Mouse (Mus musculus): ENCODE data around the gene Spata45. TPM values are rescaled to one million over a fixed set of nuclear protein-coding genes. Genes with fewer than 3 reads are reported as not detected.

Spata45 gene
- total RNA-seq, 2 experiments from 2014 or later: not detected

DNA sequence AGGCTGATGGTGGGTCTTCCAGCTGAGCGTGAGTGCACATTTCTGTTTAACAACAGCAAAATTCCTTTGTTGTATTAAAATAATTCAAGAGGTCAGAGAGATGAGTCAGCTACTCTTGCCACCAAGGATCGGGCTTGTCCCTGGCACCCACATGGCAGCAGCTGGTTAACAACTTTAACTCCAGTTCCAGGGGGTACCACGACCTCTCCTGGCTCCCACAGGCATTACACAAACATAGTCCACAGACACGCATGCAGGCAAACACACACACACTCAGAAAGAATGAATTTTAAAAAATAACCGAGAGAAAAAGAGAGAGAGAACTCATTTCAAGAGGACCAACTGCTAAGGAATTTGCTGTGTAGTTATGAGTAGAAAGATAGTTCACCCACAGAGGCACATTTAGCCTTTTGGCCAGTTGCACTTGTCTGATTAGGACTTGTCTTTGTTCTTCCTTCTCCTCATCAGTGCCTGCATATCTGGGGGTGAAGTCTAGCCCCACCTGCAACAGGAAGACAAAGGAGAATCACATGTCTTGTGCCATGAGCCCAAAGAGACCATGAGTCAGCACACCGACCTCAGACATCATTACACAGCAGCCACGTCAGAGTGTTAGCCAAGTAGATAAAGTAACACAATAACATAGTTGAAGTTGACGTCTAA lies 18.6 kb downstream of the Spata45 start:
- H3K4me3 ChIP-seq: no peak overlapping the region
- DNase-seq (ENCODE audit: low spot score in 2 of 2): no peak
- H3K27ac ChIP-seq: no peak overlapping the region
- peak; percentile 39 for TF ChIP-seq CTCF (conservative IDR thresholded peaks at IDR 0.05)

DNA sequence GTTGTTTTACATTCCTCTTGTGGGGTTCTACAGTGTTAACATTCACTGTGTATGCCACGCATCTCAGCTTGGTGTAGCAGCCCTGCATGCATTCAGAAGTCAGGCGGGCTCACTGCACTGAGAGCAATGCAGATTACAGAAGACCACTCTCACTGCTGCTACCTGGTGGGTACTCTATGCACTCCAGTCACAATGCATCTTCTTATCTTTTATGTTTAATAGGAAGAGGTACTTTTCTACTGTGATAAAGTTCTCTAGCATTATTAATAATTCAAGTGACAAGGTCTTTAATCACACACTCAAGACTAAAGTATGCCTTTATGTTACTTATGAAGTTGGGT lies 19.1 kb downstream of the Spata45 start:
- no peak for DNase-seq (ENCODE audit: low spot score in 2 of 2)
- peak; percentile 15 for TF ChIP-seq CTCF (conservative IDR thresholded peaks at IDR 0.05)
- H3K27ac ChIP-seq: no peak overlapping the region
- no peak overlapping the region for H3K4me3 ChIP-seq

DNA sequence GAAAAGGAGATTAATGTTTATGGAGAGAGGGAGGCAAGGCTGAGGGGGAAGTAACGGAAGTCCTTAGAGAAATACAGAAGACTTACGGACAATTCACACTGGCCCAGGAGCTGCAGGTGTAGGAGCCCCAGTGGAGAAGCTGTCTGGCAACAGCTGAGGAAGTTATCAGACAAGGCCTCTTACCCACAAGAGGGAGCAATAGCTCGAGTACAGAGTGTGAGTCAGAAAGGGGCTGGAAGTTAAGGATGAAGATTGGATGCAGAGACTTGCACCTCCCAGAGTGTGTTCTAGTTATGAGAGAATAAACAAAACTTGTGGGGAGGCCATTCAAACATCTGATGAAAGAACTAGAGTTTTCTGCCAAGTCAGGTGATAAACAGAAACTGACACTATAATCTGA lies 21.0 kb downstream of the Spata45 start:
- no peak overlapping the region for H3K4me3 ChIP-seq
- no peak for DNase-seq (ENCODE audit: low spot score in 2 of 2)

DNA sequence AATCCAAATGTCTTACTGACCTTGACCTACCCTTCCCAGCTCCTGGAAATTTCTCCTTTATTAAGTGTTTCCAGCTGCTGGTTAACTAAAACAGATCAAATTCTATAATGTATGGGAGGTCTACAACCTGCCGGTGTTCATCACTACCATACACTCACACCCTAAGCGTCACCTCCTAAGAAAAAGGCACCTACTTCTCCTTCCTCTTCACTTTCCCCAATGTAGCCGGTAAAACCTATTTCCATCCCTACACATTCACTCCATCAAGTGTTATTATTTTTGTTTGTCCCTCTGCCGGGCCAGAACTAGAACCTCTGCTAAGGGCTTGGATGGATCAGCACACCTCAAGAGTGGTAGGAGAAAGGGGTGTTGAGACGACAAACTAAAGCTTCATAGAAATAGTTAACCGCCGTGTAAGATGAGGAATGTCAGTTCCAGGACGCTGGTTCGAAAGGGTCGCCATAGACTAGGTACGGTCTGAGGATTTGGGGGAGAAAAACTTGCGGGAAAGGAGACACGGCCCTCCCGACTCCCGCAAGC lies 25.9 kb downstream of the Spata45 start:
- no peak for TF ChIP-seq CTCF (conservative IDR thresholded peaks at IDR 0.05)
- DNase-seq (ENCODE audit: low spot score in 2 of 2): no peak
- Histone ChIP-seq H3K27ac (peak overlapping the region; percentile 91), H3K4me3 (peak overlapping the region; percentile 89)

More for the DNA sequence above, 21.0 kb downstream of the Spata45 start:
- TF ChIP-seq CTCF (conservative IDR thresholded peaks at IDR 0.05): peak; percentile 26; the same call in 1 of the 2 replicates
- no peak overlapping the region for H3K27ac ChIP-seq

DNA sequence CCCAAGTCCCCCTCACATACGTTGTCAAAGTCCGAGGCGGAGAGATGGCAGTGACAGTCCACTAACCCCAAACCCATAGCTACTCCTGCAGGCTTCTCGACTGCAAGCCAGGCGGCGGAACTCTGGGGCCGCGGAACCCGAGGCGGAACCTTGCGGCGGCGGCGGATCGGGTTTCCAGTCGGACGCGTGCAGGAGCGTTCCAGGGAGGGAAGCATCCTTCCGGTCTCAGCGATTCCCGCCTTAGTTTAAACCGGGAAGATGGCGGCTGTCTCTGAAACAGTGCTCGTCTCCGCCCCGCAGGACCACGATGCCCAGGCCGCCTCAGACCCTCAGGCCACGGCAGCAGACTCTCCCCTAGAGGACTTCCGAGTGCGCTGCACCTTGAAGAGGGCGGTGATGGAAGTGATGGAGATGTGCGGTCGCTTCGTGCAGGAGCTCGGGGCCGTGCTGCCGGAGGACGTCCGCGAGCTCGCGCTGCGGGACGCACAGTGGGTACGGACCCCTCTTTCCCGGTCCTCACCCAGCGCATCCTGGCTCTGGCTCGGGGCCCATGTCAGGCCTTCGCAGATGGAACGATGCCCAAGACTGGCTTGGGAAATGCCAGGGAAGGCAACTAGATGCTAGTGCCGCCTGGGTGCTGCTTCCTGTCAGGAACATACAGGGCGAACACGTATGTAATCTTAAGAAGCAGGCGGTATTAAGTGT lies 26.5 kb downstream of the Spata45 start, which contains the start of the genes Tatdn3 and Nsl1:
Gene Tatdn3, minus strand, starts transcription at position 152 of the 705 bp plus-strand sequence.
Gene Nsl1, plus strand, starts transcription at position 232 of the 705 bp plus-strand sequence.
- Histone ChIP-seq H3K27ac (peak within 1 kb of the TSS; percentile 91), H3K4me3 (peak within 1 kb of the TSS; percentile 89)
- peak; percentile 89 to 97 for DNase-seq (ENCODE audit: low spot score in 2 of 2)
- peak; percentile 52 for TF ChIP-seq CTCF (conservative IDR thresholded peaks at IDR 0.05)

DNA sequence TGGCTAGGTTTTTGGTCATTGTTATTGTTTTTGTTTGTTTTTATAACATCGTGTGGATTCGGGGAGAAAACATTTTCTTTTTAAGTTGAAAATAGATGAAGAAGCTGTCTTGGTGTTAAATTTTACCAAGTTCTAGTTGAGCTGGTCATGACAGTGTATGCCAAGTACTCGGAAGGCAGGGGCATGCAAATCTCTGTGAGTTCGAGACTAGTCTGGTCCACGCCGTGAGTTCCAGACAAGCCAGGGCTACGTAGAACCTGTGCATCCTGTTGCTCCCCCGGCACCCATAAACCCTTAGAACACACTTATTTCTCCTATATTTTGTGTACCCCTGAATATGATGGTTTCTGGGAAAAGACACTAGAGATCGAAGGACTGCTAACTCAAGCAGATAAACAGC lies 27.3 kb downstream of the Spata45 start:
- Histone ChIP-seq H3K4me3 (no peak overlapping the region), H3K27ac (no peak overlapping the region)
- TF ChIP-seq CTCF (conservative IDR thresholded peaks at IDR 0.05): no peak
- DNase-seq (ENCODE audit: low spot score in 2 of 2): no peak

DNA sequence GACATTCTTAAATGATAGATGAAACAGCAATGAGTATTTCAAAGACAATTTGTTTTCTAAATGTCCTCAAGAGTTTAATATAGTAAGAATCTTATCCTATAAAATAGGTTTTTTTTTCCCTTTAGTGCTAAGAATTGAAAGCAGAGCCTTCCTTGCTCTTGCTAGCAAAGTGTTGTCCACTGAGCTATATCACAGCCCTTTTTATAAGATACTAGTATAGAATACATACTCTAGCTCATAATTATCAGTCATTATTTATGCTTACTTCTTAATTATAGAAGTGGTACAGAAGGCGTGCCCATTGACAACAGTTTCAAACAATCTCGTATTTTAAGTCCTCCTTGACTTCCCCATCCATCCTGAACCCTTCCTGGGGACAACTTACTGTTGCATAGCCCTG lies 28.1 kb downstream of the Spata45 start:
- no peak overlapping the region for H3K27ac ChIP-seq
- no peak overlapping the region for H3K4me3 ChIP-seq
- no peak for DNase-seq (ENCODE audit: low spot score in 2 of 2)
- no peak for TF ChIP-seq CTCF (conservative IDR thresholded peaks at IDR 0.05)

DNA sequence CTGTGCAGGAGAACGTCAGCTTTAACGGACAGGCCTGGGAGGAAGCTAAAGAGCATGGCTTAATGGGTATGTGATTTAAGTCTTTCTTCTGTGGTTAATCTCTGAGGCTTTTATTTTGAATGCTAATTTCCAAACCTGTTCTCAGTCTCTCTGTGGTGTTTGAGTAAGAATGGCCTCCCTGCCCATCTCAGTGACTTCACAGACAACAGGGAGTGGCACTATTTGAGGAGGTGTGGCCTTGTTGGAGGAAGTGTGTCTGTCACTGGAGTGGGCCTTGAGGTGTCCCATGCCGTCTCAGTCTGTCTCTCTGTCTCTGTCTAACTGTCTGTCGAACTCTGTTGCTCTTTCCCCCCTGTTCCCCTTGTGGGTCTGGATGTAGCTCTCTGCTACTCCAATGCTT lies 28.7 kb downstream of the Spata45 start:
- TF ChIP-seq CTCF (conservative IDR thresholded peaks at IDR 0.05): no peak
- H3K4me3 ChIP-seq: no peak overlapping the region
- H3K27ac ChIP-seq: no peak overlapping the region
- DNase-seq (ENCODE audit: low spot score in 2 of 2): no peak

DNA sequence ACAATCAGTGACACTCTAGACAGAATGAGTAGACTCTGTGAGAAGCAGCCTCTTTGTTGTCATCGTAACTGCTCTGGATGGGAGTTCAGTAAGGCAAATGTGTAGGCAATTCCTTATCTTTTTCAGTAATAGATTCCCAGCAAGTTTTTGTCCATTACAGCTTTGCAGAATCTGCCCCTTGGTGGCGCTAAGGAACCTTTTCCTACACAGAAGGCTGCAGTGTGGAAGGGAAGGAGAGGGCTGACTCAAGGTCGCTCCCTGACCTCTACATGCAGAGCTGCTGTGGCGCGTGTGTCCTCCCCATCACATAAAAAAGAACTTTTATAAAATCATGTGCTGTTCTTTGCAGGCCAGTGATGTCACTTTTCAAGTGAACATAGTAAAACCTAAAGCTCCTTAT lies 31.9 kb downstream of the Spata45 start:
- no peak for DNase-seq (ENCODE audit: low spot score in 2 of 2)
- Histone ChIP-seq H3K4me3 (no peak overlapping the region), H3K27ac (no peak overlapping the region)
- peak; percentile 48 for TF ChIP-seq CTCF (conservative IDR thresholded peaks at IDR 0.05)

DNA sequence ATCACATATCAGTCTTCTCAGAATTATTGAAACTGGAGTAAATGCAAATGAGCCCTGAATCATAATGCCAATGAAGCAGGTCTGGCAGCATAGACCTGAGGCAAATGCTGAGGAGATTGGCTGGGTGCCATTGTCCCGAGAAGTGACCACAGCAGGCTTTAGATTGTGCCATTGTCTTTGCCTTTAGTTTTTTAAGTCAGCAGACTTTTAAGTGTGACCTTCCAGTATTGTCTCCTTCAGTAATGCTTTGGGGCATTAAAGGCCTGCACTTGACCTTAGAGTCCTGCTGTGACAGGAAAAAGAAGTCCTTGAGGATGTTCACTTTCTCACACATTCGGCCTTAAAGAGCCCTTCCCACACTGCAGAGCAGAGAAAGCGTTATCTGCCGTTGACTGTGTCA lies 33.8 kb downstream of the Spata45 start:
- no peak overlapping the region for H3K27ac ChIP-seq
- H3K4me3 ChIP-seq: no peak overlapping the region
- TF ChIP-seq CTCF (conservative IDR thresholded peaks at IDR 0.05): no peak
- DNase-seq (ENCODE audit: low spot score in 2 of 2): no peak

DNA sequence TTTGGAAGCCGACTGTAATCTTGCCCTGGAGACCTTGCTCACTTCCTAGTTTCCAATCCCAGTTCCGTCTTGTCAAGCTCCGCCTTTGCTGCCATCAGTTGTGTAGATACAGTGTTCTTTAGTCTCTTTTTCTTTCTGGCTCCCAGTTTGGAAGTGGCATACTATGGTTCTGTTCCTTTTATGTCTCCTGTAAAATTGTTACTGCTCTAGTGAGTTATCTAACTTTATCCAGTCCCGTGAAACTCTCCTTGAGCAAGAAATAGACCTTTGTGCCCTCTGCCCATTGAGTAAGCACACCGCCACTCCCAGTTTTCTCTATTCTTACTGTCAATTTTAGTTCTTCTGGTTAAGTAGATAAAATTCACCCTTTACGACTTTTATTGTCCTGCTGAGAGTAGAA lies 35.2 kb downstream of the Spata45 start:
- TF ChIP-seq CTCF (conservative IDR thresholded peaks at IDR 0.05): no peak
- no peak overlapping the region for H3K4me3 ChIP-seq
- DNase-seq (ENCODE audit: low spot score in 2 of 2): no peak
- 0 out of 2 replicates have a peak overlapping the region, but pooled peaks have one; percentile 43 for H3K27ac ChIP-seq

DNA sequence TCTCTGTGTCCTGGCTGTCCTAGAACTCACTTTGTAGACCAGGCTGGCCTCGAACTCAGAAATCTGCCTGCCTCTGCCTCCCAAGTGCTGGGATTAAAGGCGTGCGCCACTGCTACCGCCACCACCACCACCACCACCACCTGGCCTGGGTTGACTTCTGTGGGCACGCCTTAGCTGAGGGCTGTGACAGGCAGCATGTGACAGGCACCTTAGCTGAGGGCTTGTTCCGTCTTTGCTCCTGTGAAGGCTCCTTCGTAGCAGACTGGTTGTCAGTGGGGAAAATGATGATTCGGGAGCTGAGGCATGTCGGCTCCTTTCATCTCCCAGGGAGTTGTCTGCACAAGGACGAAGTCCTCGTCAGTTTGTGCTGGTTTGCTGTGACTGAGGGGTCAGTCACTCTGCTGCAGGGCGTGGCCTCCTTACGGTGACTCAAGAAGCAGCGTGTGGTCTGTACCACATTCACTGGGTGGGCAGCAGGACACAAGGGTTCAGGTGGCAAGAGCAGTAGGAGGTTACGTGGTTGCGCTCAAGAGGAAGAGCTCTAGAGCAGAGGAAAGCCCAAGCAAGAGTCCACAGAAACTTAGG lies 36.0 kb downstream of the Spata45 start:
- peak overlapping the region; percentile 46; the same call in 1 of the 2 replicates for H3K27ac ChIP-seq
- DNase-seq (ENCODE audit: low spot score in 2 of 2): no peak
- TF ChIP-seq CTCF (conservative IDR thresholded peaks at IDR 0.05): no peak
- H3K4me3 ChIP-seq: no peak overlapping the region

DNA sequence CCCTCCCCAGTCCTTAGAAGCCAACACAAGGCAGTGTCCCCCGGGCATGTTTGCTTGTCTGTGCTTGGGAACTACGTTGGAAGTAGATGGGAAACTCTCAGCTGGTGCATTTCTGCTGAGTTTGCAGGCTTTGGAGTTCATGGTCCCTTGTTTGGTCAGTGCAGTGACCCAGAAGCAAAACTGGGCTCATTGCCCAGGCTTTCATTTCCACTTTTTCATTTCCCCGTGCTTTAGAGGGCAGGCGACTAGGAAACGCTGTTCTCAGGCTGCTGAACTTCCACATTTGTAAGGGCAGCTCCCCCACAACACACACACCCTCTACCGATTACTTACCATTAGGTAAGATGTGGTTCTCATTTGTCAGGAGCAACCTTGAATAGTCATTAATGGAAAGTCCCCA lies 36.6 kb downstream of the Spata45 start:
- peak in 1 of 2 experiments; percentile 42 for DNase-seq (ENCODE audit: low spot score in 2 of 2)
- H3K4me3 ChIP-seq: no peak overlapping the region
- no peak for TF ChIP-seq CTCF (conservative IDR thresholded peaks at IDR 0.05)
- peak overlapping the region; percentile 46; the same call in 1 of the 2 replicates for H3K27ac ChIP-seq
